Comparison of ENCODE assay signal across 15 mouse cellular contexts in genomic region chr10:21467425-21468085, GRCm38 (mm10).
DNase-seq lines count a peak whose midpoint lies in the region; ATAC-seq and TF ChIP-seq lines count a peak whose summit lies in the region.
"Had no signal": no experiment of that assay in that cellular context is flagged by ENCODE, and none has a peak within 500 bp of the region (broad histone marks: within the 10 kb centered on the region; RNA-seq: fewer than 3 reads in every experiment).

No protein-coding gene starts in this region.

- WGBS in hindbrain, embryonic 14.5 days, result 12% methylated on average over 4 of the region's 4 CpGs
- WGBS in hindbrain, embryonic 11.5 days, result 19% methylated on average over 4 of the region's 4 CpGs
- 4% methylated on average over 4 of the region's 4 CpGs for WGBS in midbrain, embryonic 13.5 days
- WGBS in midbrain, embryonic 11.5 days, result 6% methylated on average over 4 of the region's 4 CpGs
- 3% methylated on average over 4 of the region's 4 CpGs for WGBS in forebrain, embryonic 12.5 days
- 12% methylated on average over 4 of the region's 4 CpGs for WGBS in midbrain, postnatal 0 days

- no peak overlapping the region for H3K9ac ChIP-seq in hindbrain, embryonic 14.5 days
- no peak overlapping the region for H3K9ac ChIP-seq in hindbrain, embryonic 11.5 days (ENCODE audit: low read depth, low read length)
- H3K9ac ChIP-seq in midbrain, embryonic 13.5 days (replicated peaks), result no peak overlapping the region
- no peak overlapping the region for H3K9ac ChIP-seq in midbrain, embryonic 11.5 days (ENCODE audit: low read length)
- H3K9ac ChIP-seq in forebrain, embryonic 12.5 days, result no peak overlapping the region
- H3K9ac ChIP-seq in midbrain, postnatal 0 days (replicated peaks; ENCODE audit: low read length, poor library complexity, severe bottlenecking), result no peak overlapping the region
- H3K9ac ChIP-seq: midbrain, embryonic 12.5 days; neural tube, embryonic 13.5 days had no signal

- peaks cover 19% of the 10 kb centered on the region for H3K27me3 ChIP-seq in hindbrain, embryonic 14.5 days (ENCODE audit: control insufficient read depth, insufficient read depth, low read length)
- no peaks in the 10 kb centered on the region for H3K27me3 ChIP-seq in hindbrain, embryonic 11.5 days (ENCODE audit: control insufficient read depth, insufficient read depth, low read length)
- H3K27me3 ChIP-seq in midbrain, embryonic 13.5 days, result peaks cover 26% of the 10 kb centered on the region
- H3K27me3 ChIP-seq in midbrain, embryonic 11.5 days (ENCODE audit: control insufficient read depth, insufficient read depth, low read length), result no peaks in the 10 kb centered on the region
- H3K27me3 ChIP-seq in forebrain, embryonic 12.5 days, result peaks cover 27% of the 10 kb centered on the region
- H3K27me3 ChIP-seq in midbrain, postnatal 0 days (ENCODE audit: insufficient read depth, low read length), result no peaks in the 10 kb centered on the region

- no peaks in the 10 kb centered on the region; the same call in 1 of the 2 replicates for H3K4me1 ChIP-seq in hindbrain, embryonic 14.5 days (replicated peaks; ENCODE audit: control insufficient read depth, insufficient read depth, low read length)
- H3K4me1 ChIP-seq in hindbrain, embryonic 11.5 days (replicated peaks; ENCODE audit: control insufficient read depth, insufficient read depth, low read length), result no peaks in the 10 kb centered on the region
- peaks cover 4% of the 10 kb centered on the region; the same call in 1 of the 2 replicates for H3K4me1 ChIP-seq in midbrain, embryonic 13.5 days (replicated peaks)
- H3K4me1 ChIP-seq in midbrain, embryonic 11.5 days (ENCODE audit: control insufficient read depth, insufficient read depth, low read length), result no peaks in the 10 kb centered on the region
- peaks cover 11% of the 10 kb centered on the region for H3K4me1 ChIP-seq in forebrain, embryonic 12.5 days
- H3K4me1 ChIP-seq in midbrain, postnatal 0 days (ENCODE audit: insufficient read depth, low read length), result no peaks in the 10 kb centered on the region

- no peaks in the 10 kb centered on the region for H3K9me3 ChIP-seq in hindbrain, embryonic 14.5 days (ENCODE audit: control insufficient read depth, low read length)
- no peaks in the 10 kb centered on the region for H3K9me3 ChIP-seq in hindbrain, embryonic 11.5 days (ENCODE audit: control insufficient read depth, low read length)
- H3K9me3 ChIP-seq in midbrain, embryonic 13.5 days, result no peaks in the 10 kb centered on the region
- H3K9me3 ChIP-seq in midbrain, embryonic 11.5 days (ENCODE audit: control insufficient read depth, low read length), result no peaks in the 10 kb centered on the region
- no peaks in the 10 kb centered on the region for H3K9me3 ChIP-seq in forebrain, embryonic 12.5 days
- H3K9me3 ChIP-seq in midbrain, postnatal 0 days (ENCODE audit: low read length), result no peaks in the 10 kb centered on the region
- H3K9me3 ChIP-seq: midbrain, embryonic 12.5 days; neural tube, embryonic 13.5 days had no signal

- peak; percentile 46 for DNase-seq in hindbrain, embryonic 14.5 days (ENCODE audit: low spot score)
- no peak for DNase-seq in hindbrain, embryonic 11.5 days (ENCODE audit: low spot score)
- no peak for DNase-seq in midbrain, embryonic 11.5 days (ENCODE audit: low spot score, missing footprints)
- DNase-seq in midbrain, postnatal 0 days (ENCODE audit: low spot score), result peak; percentile 60
- DNase-seq in heart, adult 8-10 months (ENCODE audit: low spot score), result no peak
- no peak for DNase-seq in gastrocnemius, adult 8-10 months (ENCODE audit: low spot score in 2 of 2)
- DNase-seq: adrenal gland, postnatal 36 days; heart, adult 11 months; liver; right cerebral cortex, adult 18-20 months had no signal

- no peak for TF ChIP-seq CTCF in midbrain, postnatal 0 days (IDR thresholded peaks at IDR 0.05)

- H3K4me3 ChIP-seq in hindbrain, embryonic 14.5 days (replicated peaks; ENCODE audit: low read length), result no peak overlapping the region
- H3K4me3 ChIP-seq in hindbrain, embryonic 11.5 days (ENCODE audit: low read depth, low read length), result no peak overlapping the region
- H3K4me3 ChIP-seq in midbrain, embryonic 13.5 days (replicated peaks), result no peak overlapping the region
- H3K4me3 ChIP-seq in midbrain, embryonic 11.5 days (ENCODE audit: low read depth, low read length), result no peak overlapping the region
- no peak overlapping the region for H3K4me3 ChIP-seq in forebrain, embryonic 12.5 days (replicated peaks)
- no peak overlapping the region for H3K4me3 ChIP-seq in midbrain, postnatal 0 days (ENCODE audit: low read depth, low read length)
- H3K4me3 ChIP-seq: layer of hippocampus, adult 2 months; midbrain, embryonic 12.5 days; neural tube, embryonic 13.5 days had no signal

- no peak overlapping the region for H3K27ac ChIP-seq in hindbrain, embryonic 14.5 days
- H3K27ac ChIP-seq in hindbrain, embryonic 11.5 days (ENCODE audit: low read depth, low read length), result no peak overlapping the region
- no peak overlapping the region for H3K27ac ChIP-seq in midbrain, embryonic 13.5 days
- no peak overlapping the region for H3K27ac ChIP-seq in midbrain, embryonic 11.5 days (ENCODE audit: low read depth, low read length)
- no peak overlapping the region for H3K27ac ChIP-seq in forebrain, embryonic 12.5 days
- no peak overlapping the region for H3K27ac ChIP-seq in midbrain, postnatal 0 days (ENCODE audit: low read depth, low read length)
- H3K27ac ChIP-seq: layer of hippocampus, adult 2 months; midbrain, embryonic 12.5 days; neural tube, embryonic 13.5 days had no signal

- peak; percentile 44; the same call in 1 of the 2 replicates for ATAC-seq in hindbrain, embryonic 14.5 days (ENCODE audit: low FRiP score)
- ATAC-seq in hindbrain, embryonic 11.5 days (ENCODE audit: low FRiP score), result no peak
- peak; percentile 64; the same call in 1 of the 2 replicates for ATAC-seq in midbrain, embryonic 13.5 days
- ATAC-seq in midbrain, embryonic 11.5 days (ENCODE audit: low FRiP score), result no peak
- ATAC-seq in forebrain, embryonic 12.5 days (ENCODE audit: low FRiP score), result peak; percentile 68; the same call in 1 of the 2 replicates
- no peak for ATAC-seq in midbrain, postnatal 0 days (ENCODE audit: low FRiP score)

- H3K4me2 ChIP-seq in hindbrain, embryonic 14.5 days (replicated peaks), result no peak overlapping the region
- H3K4me2 ChIP-seq in hindbrain, embryonic 11.5 days (replicated peaks; ENCODE audit: low read depth, low read length), result no peak overlapping the region
- no peak overlapping the region for H3K4me2 ChIP-seq in midbrain, embryonic 13.5 days (replicated peaks)
- no peak overlapping the region for H3K4me2 ChIP-seq in midbrain, embryonic 11.5 days
- no peak overlapping the region for H3K4me2 ChIP-seq in forebrain, embryonic 12.5 days
- H3K4me2 ChIP-seq in midbrain, postnatal 0 days (ENCODE audit: low read depth, low read length, poor library complexity, severe bottlenecking), result no peak overlapping the region
- H3K4me2 ChIP-seq: midbrain, embryonic 12.5 days; neural tube, embryonic 13.5 days had no signal

- H3K36me3 ChIP-seq in hindbrain, embryonic 14.5 days (replicated peaks; ENCODE audit: control insufficient read depth, insufficient read depth), result no peaks in the 10 kb centered on the region
- no peaks in the 10 kb centered on the region for H3K36me3 ChIP-seq in hindbrain, embryonic 11.5 days (ENCODE audit: control insufficient read depth, insufficient read depth, low read length)
- H3K36me3 ChIP-seq in midbrain, embryonic 13.5 days, result no peaks in the 10 kb centered on the region
- no peaks in the 10 kb centered on the region for H3K36me3 ChIP-seq in midbrain, embryonic 11.5 days (ENCODE audit: control insufficient read depth, insufficient read depth, low read length)
- H3K36me3 ChIP-seq in forebrain, embryonic 12.5 days (replicated peaks), result no peaks in the 10 kb centered on the region
- H3K36me3 ChIP-seq in midbrain, postnatal 0 days (ENCODE audit: insufficient read depth, low read length), result no peaks in the 10 kb centered on the region
- H3K36me3 ChIP-seq: midbrain, embryonic 12.5 days; neural tube, embryonic 13.5 days had no signal

Comparison
In these comparisons a context has a peak if more than half of its experiments do, and no peak if none do; other contexts are left out.
1. ATAC-seq: peak in hindbrain, embryonic 14.5 days (single experiment), midbrain, embryonic 13.5 days (single experiment) and forebrain, embryonic 12.5 days (single experiment); none in hindbrain, embryonic 11.5 days (single experiment), midbrain, embryonic 11.5 days (single experiment) and midbrain, postnatal 0 days (single experiment).
2. DNase-seq: peak in hindbrain, embryonic 14.5 days (single experiment) and midbrain, postnatal 0 days (single experiment); none in hindbrain, embryonic 11.5 days (single experiment), midbrain, embryonic 11.5 days (single experiment), heart, adult 8-10 months (single experiment) and gastrocnemius, adult 8-10 months (0 of 2).